12 mouse cellular contexts compared by ENCODE assay signal in the genomic region with DNA sequence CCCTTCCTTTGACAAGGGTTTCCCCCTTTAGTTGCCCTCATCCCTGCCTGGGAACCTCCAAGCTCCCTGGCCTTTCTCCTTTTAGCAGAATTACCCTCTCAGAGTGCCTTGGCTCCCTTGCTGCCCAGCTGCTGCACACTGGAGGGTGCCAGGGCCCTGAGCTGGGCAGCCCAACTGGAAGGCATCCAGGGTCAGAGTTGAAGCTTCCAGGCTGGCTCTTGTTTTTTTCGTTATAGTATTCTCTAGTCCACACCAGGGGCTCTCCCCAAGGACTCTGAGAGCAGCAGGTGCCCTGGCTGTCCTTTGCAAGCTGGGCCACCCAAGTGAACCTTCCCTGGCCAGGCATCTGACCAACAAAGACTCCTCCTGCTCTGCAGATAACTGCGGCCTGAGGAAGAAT. TPM values are rescaled to one million over a fixed set of nuclear protein-coding genes. Genes with fewer than 3 reads are reported as not detected.
A peak's percentile ranks its signal among the peaks of the same experiment; 100 is the strongest.
DNase-seq lines count a peak whose midpoint lies in the region; ATAC-seq and TF ChIP-seq lines count a peak whose summit lies in the region.
"Had no signal": no experiment of that assay in that cellular context is flagged by ENCODE, and none has a peak within 500 bp of the region (broad histone marks: within the 10 kb centered on the region; RNA-seq: fewer than 3 reads in every experiment).

No protein-coding gene starts in this region.

- TF ChIP-seq POLR2A in CH12.LX (IDR thresholded peaks at IDR 0.05; ENCODE audit: low read depth, low read length) = no peak

- no peaks in the 10 kb centered on the region for H3K27me3 ChIP-seq in hindbrain, embryonic 10.5 days (ENCODE audit: insufficient read depth, poor library complexity, severe bottlenecking)
- no peaks in the 10 kb centered on the region for H3K27me3 ChIP-seq in hindbrain, embryonic 12.5 days
- no peaks in the 10 kb centered on the region for H3K27me3 ChIP-seq in CH12.LX (replicated peaks)
- no peaks in the 10 kb centered on the region for H3K27me3 ChIP-seq in heart, embryonic 10.5 days (ENCODE audit: insufficient read depth, poor library complexity, severe bottlenecking)
- H3K27me3 ChIP-seq: neural tube, embryonic 15.5 days had no signal

- H3K4me2 ChIP-seq in hindbrain, embryonic 12.5 days (replicated peaks) = no peak overlapping the region
- H3K4me2 ChIP-seq in CH12.LX (ENCODE audit: insufficient read depth, low read depth, poor library complexity, severe bottlenecking) = no peak overlapping the region
- H3K4me2 ChIP-seq: neural tube, embryonic 15.5 days had no signal

- WGBS in hindbrain, embryonic 10.5 days = 60% methylated on average over 2 of the region's 2 CpGs
- 54% methylated on average over 2 of the region's 2 CpGs for WGBS in hindbrain, embryonic 12.5 days
- 73% methylated on average over 2 of the region's 2 CpGs for WGBS in heart, embryonic 10.5 days

- in situ Hi-C loops in CH12.LX (cut with MboI; ENCODE audit: low pct_ligation_motif_present, low pct_unique_long_range_greater_than_20kb, low sequenced_read_pairs) = no loop called here

- H3K36me3 ChIP-seq in hindbrain, embryonic 10.5 days = no peaks in the 10 kb centered on the region
- H3K36me3 ChIP-seq in hindbrain, embryonic 12.5 days = no peaks in the 10 kb centered on the region
- H3K36me3 ChIP-seq in CH12.LX (replicated peaks in 1 of 2; ENCODE audit: control insufficient read depth in 1 of 2, insufficient read depth in 1 of 2, low read length in 1 of 2) = no peaks in the 10 kb centered on the region
- no peaks in the 10 kb centered on the region for H3K36me3 ChIP-seq in heart, embryonic 10.5 days
- H3K36me3 ChIP-seq: neural tube, embryonic 15.5 days had no signal

- no peaks in the 10 kb centered on the region for H3K9me3 ChIP-seq in hindbrain, embryonic 10.5 days
- no peaks in the 10 kb centered on the region for H3K9me3 ChIP-seq in hindbrain, embryonic 12.5 days (replicated peaks)
- no peaks in the 10 kb centered on the region for H3K9me3 ChIP-seq in CH12.LX (replicated peaks; ENCODE audit: low read length)
- no peaks in the 10 kb centered on the region for H3K9me3 ChIP-seq in heart, embryonic 10.5 days
- H3K9me3 ChIP-seq: neural tube, embryonic 15.5 days had no signal

- TF ChIP-seq CTCF in CH12.LX (conservative IDR thresholded peaks at IDR 0.05 in 1 of 2, IDR thresholded peaks at IDR 0.05 in 1 of 2; ENCODE audit: low read depth in 2 of 2, low read length in 2 of 2) = no peak

- no peaks in the 10 kb centered on the region for H3K79me2 ChIP-seq in CH12.LX (replicated peaks; ENCODE audit: control insufficient read depth, extremely low read depth, insufficient read depth, poor library complexity, severe bottlenecking)

- TF ChIP-seq EP300 in CH12.LX (IDR thresholded peaks at IDR 0.05; ENCODE audit: low read length) = no peak

- TF ChIP-seq RAD21 in CH12.LX (IDR thresholded peaks at IDR 0.05; ENCODE audit: low read depth, low read length) = no peak

- 0 out of 2 replicates have a peak overlapping the region, but pooled peaks have one; percentile 6 for H3K27ac ChIP-seq in hindbrain, embryonic 10.5 days
- H3K27ac ChIP-seq in hindbrain, embryonic 12.5 days = no peak overlapping the region
- H3K27ac ChIP-seq in CH12.LX (ENCODE audit: insufficient read depth, low read depth) = no peak overlapping the region
- H3K27ac ChIP-seq in heart, embryonic 10.5 days = 0 out of 2 replicates have a peak overlapping the region, but pooled peaks have one; percentile 17
- H3K27ac ChIP-seq: neural tube, embryonic 15.5 days had no signal

- no peak overlapping the region for H3K4me3 ChIP-seq in hindbrain, embryonic 10.5 days
- no peak overlapping the region for H3K4me3 ChIP-seq in hindbrain, embryonic 12.5 days
- no peak overlapping the region for H3K4me3 ChIP-seq in CH12.LX (replicated peaks in 1 of 3; ENCODE audit: low read depth in 2 of 3, low read length in 2 of 3, poor library complexity in 1 of 3)
- no peak overlapping the region for H3K4me3 ChIP-seq in heart, embryonic 10.5 days
- H3K4me3 ChIP-seq: neural tube, embryonic 15.5 days had no signal

- ATAC-seq in hindbrain, embryonic 12.5 days (ENCODE audit: low FRiP score) = no peak

- H3K4me1 ChIP-seq in hindbrain, embryonic 10.5 days (replicated peaks) = peaks cover 21% of the 10 kb centered on the region
- H3K4me1 ChIP-seq in hindbrain, embryonic 12.5 days = peaks cover 18% of the 10 kb centered on the region
- H3K4me1 ChIP-seq in CH12.LX (ENCODE audit: control insufficient read depth in 1 of 2, insufficient read depth in 2 of 2) = peaks cover 20 to 56% of the 10 kb centered on the region in 2 experiments
- peaks cover 23% of the 10 kb centered on the region for H3K4me1 ChIP-seq in heart, embryonic 10.5 days

- no peak overlapping the region for H3K9ac ChIP-seq in hindbrain, embryonic 12.5 days
- H3K9ac ChIP-seq in CH12.LX (ENCODE audit: insufficient read depth, low read depth) = peak overlapping the region; percentile 16; the same call in 1 of the 2 replicates
- H3K9ac ChIP-seq: liver, embryonic 14.5 days; neural tube, embryonic 15.5 days had no signal

- DNase-seq in hindbrain, embryonic 10.5 days (ENCODE audit: low spot score) = no peak
- no peak for DNase-seq in CH12.LX (ENCODE audit: extremely low read depth)
- DNase-seq in adrenal gland, postnatal 25 days = peak; percentile 43
- DNase-seq in heart, embryonic 10.5 days (ENCODE audit: low spot score) = no peak
- DNase-seq in neural tube, embryonic 10.5 days (ENCODE audit: extremely low spot score, low spot score) = no peak
- DNase-seq in testis, postnatal 10 days (ENCODE audit: low spot score) = no peak
- DNase-seq in spleen, postnatal 10 days (ENCODE audit: low spot score in 2 of 2) = no peak
- DNase-seq: cerebellum, postnatal 25 days; thymus, postnatal 4 days had no signal

- dilution Hi-C loops in CH12.LX (cut with MboI; ENCODE audit: extremely low pct_ligation_motif_present, extremely low pct_unique_long_range_greater_than_20kb, low sequenced_read_pairs) = no loop called here

TF ChIP-seq in CH12.LX, 34 proteins besides CTCF, POLR2A, EP300 and RAD21:
- TF ChIP-seq SMC3 (IDR thresholded peaks at IDR 0.05; ENCODE audit: low read depth, low read length) (no peak), RCOR1 (conservative IDR thresholded peaks at IDR 0.05; ENCODE audit: low read depth, low read length) (no peak), JUND (conservative IDR thresholded peaks at IDR 0.05; ENCODE audit: low read depth, low read length) (no peak), JUN (IDR thresholded peaks at IDR 0.05; ENCODE audit: insufficient read depth, low read depth, low read length) (no peak), KAT2A (IDR thresholded peaks at IDR 0.05; ENCODE audit: insufficient replicate concordance, low read length) (no peak), CHD2 (IDR thresholded peaks at IDR 0.05; ENCODE audit: low read length) (no peak), USF1 (IDR thresholded peaks at IDR 0.05; ENCODE audit: low read depth, low read length) (no peak), HCFC1 (IDR thresholded peaks at IDR 0.05; ENCODE audit: low read depth, low read length) (no peak), PAX5 (IDR thresholded peaks at IDR 0.05; ENCODE audit: low read length) (no peak), ZC3H11A (IDR thresholded peaks at IDR 0.05; ENCODE audit: low read depth, low read length) (no peak)
TF ChIP-seq in CH12.LX: peak in this region for 0.

RNA-seq across cellular contexts. Expression of a gene that starts 59.1 kb away (rescaled TPM):
- 21.3 and 22.2 TPM in 2 replicates for polyA plus RNA-seq in hindbrain, embryonic 10.5 days (2016; fragmentation: Nextera tagmentation; extraction: Ambion mirVana)
- polyA plus RNA-seq in hindbrain, embryonic 12.5 days (2016; fragmentation: Nextera tagmentation; extraction: Ambion mirVana) = 19.5 and 20.9 TPM in 2 replicates
- 20.9 and 21.5 TPM in 2 replicates for total RNA-seq in CH12.LX (2012; rRNA removed)
- 11.4 and 12.5 TPM in 2 replicates for total RNA-seq in CH12.LX (2014; rRNA removed)
- polyA plus RNA-seq in CH12.LX (2012; ENCODE audit: insufficient read length, low read depth) = 10.9 and 12.4 TPM in 2 replicates
- total RNA-seq in adrenal gland, postnatal 25 days (2021) = 28.5 and 37.4 TPM in 2 replicates
- polyA plus RNA-seq in heart, embryonic 10.5 days (2016; fragmentation: Nextera tagmentation; extraction: Ambion mirVana) = 20.5 and 20.6 TPM in 2 replicates

Comparison
In these comparisons a context has a peak if more than half of its experiments do, and no peak if none do; other contexts are left out.
1. H3K27ac ChIP-seq: peak in hindbrain, embryonic 10.5 days (single experiment) and heart, embryonic 10.5 days (single experiment); none in hindbrain, embryonic 12.5 days (single experiment) and CH12.LX (single experiment).